Mouse (Mus musculus): ENCODE results near the gene Mbnl2. TPM values are rescaled to one million over a fixed set of nuclear protein-coding genes. Genes with fewer than 3 reads are reported as not detected.

Mbnl2 gene
- polyA plus RNA-seq, 1 experiment from 2014 or later = 44.1 TPM

DNA sequence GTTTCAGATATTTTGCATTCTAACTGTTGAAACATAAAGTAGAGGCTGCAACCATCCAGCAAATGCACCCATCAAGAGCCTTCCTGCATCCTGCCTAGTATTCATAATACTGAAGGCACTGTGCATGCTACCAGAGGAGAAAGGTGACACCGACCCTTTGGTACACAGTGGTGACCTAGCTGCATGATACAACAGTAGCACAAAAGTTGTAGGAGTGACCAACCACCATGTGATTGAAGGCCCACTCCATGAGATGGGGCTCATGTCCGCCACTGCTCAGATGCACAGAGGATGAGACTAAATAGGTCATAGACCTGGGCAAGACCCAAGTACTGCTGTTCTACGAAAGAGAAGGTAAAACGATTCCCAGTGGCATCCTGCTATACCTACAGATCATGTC is 8.3 kb upstream of the Mbnl2 start:
- Histone ChIP-seq H3K4me3 (ENCODE audit: low read depth, low read length) (no peak overlapping the region), H3K4me2 (ENCODE audit: low read depth) (no peak overlapping the region), H3K36me3 (ENCODE audit: control insufficient read depth, insufficient read depth, low read length) (no peaks in the 10 kb centered on the region), H3K9ac (ENCODE audit: low read length) (no peak overlapping the region), H3K9me3 (ENCODE audit: control insufficient read depth, low read length) (no peaks in the 10 kb centered on the region), H3K27me3 (ENCODE audit: control insufficient read depth, insufficient read depth, low read length) (no peaks in the 10 kb centered on the region), H3K27ac (ENCODE audit: low read depth, low read length) (no peak overlapping the region), H3K4me1 (ENCODE audit: control insufficient read depth, insufficient read depth, low read length) (no peaks in the 10 kb centered on the region)
- ATAC-seq (ENCODE audit: insufficient read depth, low FRiP score, low TSS enrichment) (no peak), DNase-seq (ENCODE audit: low spot score) (no peak)
- WGBS = 81% methylated on average over 4 of the region's 4 CpGs

DNA sequence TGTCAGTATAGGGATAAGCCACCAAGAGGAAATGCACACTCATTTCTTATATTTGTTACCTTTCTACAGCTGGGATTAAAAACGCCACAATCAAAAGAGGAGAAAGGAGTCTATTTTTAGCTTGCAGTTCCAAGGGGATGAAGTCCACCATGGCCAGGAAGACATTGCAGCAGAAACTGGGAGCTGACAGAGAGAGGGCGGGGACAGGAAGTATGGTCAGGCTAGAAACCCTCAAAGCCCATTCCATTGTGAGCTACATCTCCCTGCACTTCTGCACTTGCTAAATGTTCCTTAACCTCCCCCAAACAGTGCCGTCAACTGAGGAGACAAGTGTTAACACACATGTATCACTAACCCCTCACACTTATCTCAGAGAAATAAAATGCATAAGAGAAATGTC is 5.4 kb upstream of the Mbnl2 start:
- ATAC-seq (ENCODE audit: insufficient read depth, low FRiP score, low TSS enrichment) = no peak

DNA sequence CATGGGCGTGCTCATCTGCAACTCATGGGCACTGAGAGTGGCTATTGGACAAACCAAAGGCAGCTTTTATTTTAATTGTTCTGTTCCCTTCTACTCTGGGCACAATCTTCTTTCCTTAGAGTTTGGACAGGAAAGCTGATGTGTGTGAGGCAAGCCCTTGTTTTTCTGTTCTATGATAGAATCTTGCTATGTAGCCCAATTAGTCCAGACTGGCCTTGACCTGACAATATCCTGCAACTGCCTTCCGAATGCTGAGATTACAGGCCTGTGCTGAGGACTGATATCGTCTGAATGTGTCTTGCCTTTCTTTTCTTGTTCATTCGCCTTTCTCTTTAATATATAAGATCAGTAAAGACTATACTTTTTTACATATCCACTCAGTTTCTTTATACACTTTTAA is 4.8 kb upstream of the Mbnl2 start:
- WGBS = 89% methylated on average over 4 of the region's 4 CpGs

More for the DNA sequence above, 5.4 kb upstream of the Mbnl2 start:
- no peak for DNase-seq (ENCODE audit: low spot score)
- Histone ChIP-seq H3K4me1 (ENCODE audit: control insufficient read depth, insufficient read depth, low read length) (peaks cover 2% of the 10 kb centered on the region; the same call in 1 of the 2 replicates), H3K9me3 (ENCODE audit: control insufficient read depth, low read length) (no peaks in the 10 kb centered on the region), H3K4me3 (ENCODE audit: low read depth, low read length) (no peak overlapping the region), H3K4me2 (ENCODE audit: low read depth) (no peak overlapping the region), H3K36me3 (ENCODE audit: control insufficient read depth, insufficient read depth, low read length) (no peaks in the 10 kb centered on the region), H3K9ac (ENCODE audit: low read length) (no peak overlapping the region), H3K27ac (ENCODE audit: low read depth, low read length) (no peak overlapping the region), H3K27me3 (ENCODE audit: control insufficient read depth, insufficient read depth, low read length) (no peaks in the 10 kb centered on the region)
- 81% methylated on average over 3 of the region's 3 CpGs for WGBS

DNA sequence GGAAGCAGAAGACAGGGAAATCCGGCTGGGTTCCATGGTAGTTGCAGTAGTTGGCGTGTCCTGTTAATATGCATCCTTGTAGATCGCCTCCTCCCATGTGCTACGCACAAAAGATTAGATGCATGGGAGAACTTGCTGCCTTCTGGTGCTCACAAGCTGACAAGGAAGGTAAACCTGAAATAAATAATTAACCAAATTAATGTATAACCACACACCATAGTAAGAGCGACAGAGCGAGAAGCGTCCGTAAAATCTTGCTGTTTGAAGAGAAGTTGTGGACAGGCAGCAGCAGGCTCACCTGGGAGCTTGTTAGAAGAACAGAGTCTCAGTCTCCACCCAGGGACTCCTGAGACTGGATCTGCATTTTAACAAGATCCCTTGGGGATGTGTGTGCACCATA is 4.4 kb upstream of the Mbnl2 start:
- Histone ChIP-seq H3K36me3 (ENCODE audit: control insufficient read depth, insufficient read depth, low read length) (no peaks in the 10 kb centered on the region), H3K4me3 (ENCODE audit: low read depth, low read length) (no peak overlapping the region), H3K9me3 (ENCODE audit: control insufficient read depth, low read length) (no peaks in the 10 kb centered on the region), H3K4me1 (ENCODE audit: control insufficient read depth, insufficient read depth, low read length) (peaks cover 2% of the 10 kb centered on the region; the same call in 1 of the 2 replicates), H3K27ac (ENCODE audit: low read depth, low read length) (no peak overlapping the region), H3K27me3 (ENCODE audit: control insufficient read depth, insufficient read depth, low read length) (no peaks in the 10 kb centered on the region), H3K9ac (ENCODE audit: low read length) (no peak overlapping the region), H3K4me2 (ENCODE audit: low read depth) (no peak overlapping the region)
- DNase-seq (ENCODE audit: low spot score) (no peak), ATAC-seq (ENCODE audit: insufficient read depth, low FRiP score, low TSS enrichment) (no peak)
- 84% methylated on average over 8 of the region's 8 CpGs for WGBS

More for the DNA sequence above, 4.8 kb upstream of the Mbnl2 start:
- Histone ChIP-seq H3K27me3 (ENCODE audit: control insufficient read depth, insufficient read depth, low read length) (no peaks in the 10 kb centered on the region), H3K36me3 (ENCODE audit: control insufficient read depth, insufficient read depth, low read length) (no peaks in the 10 kb centered on the region), H3K4me1 (ENCODE audit: control insufficient read depth, insufficient read depth, low read length) (peaks cover 2% of the 10 kb centered on the region; the same call in 1 of the 2 replicates), H3K4me2 (ENCODE audit: low read depth) (no peak overlapping the region), H3K4me3 (ENCODE audit: low read depth, low read length) (no peak overlapping the region), H3K27ac (ENCODE audit: low read depth, low read length) (no peak overlapping the region), H3K9ac (ENCODE audit: low read length) (no peak overlapping the region), H3K9me3 (ENCODE audit: control insufficient read depth, low read length) (no peaks in the 10 kb centered on the region)
- no peak for DNase-seq (ENCODE audit: low spot score)
- ATAC-seq (ENCODE audit: insufficient read depth, low FRiP score, low TSS enrichment) = no peak

DNA sequence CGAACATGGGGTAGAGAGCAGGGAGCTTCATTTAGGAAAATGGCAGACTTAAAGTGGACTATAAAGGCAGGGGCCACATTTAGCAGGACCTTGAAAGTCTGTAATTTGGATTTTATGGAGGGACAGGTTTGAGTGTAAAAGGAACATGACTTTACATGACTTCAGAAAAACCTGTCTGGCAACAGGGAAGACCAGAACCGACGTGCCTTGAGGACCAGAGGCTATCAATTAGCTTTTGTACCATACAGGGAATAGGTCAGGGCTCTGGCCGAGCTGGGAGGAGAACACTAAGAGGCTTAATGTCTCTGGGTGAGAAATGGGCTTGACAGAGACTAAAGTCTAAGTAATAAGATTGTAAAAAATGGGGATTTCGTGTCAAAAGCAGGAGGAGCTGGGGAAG is 1.7 kb upstream of the Mbnl2 start:
- Histone ChIP-seq H3K4me1 (ENCODE audit: control insufficient read depth, insufficient read depth, low read length) (peaks cover 9% of the 10 kb centered on the region), H3K9me3 (ENCODE audit: control insufficient read depth, low read length) (no peaks in the 10 kb centered on the region), H3K27ac (ENCODE audit: low read depth, low read length) (no peak overlapping the region), H3K4me2 (ENCODE audit: low read depth) (no peak overlapping the region), H3K9ac (ENCODE audit: low read length) (no peak overlapping the region), H3K36me3 (ENCODE audit: control insufficient read depth, insufficient read depth, low read length) (no peaks in the 10 kb centered on the region), H3K27me3 (ENCODE audit: control insufficient read depth, insufficient read depth, low read length) (no peaks in the 10 kb centered on the region), H3K4me3 (ENCODE audit: low read depth, low read length) (no peak overlapping the region)
- 69% methylated on average over 5 of the region's 5 CpGs for WGBS
- DNase-seq (ENCODE audit: low spot score) (no peak), ATAC-seq (ENCODE audit: insufficient read depth, low FRiP score, low TSS enrichment) (no peak)

DNA sequence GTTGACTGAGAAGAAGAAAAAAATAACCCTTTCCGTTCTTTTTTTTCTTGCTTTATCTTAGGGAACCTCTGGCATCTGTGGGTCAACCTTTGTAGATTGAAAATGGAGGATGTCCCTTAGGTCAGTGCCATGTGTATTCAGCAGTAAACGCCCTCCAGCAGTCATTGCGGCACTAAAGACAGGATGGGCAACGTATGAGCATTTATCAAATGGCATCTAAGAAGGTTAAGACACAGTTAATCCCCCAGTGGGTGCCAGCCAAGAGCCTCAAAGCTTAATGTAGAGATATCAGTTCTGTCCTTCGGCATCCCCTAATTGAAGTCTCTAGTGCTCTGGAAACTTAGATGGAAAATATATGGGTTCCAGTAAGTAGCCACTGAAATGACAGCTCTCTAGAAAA is 723 bp upstream of the Mbnl2 start:
- no peak for DNase-seq (ENCODE audit: low spot score)
- 64% methylated on average over 5 of the region's 5 CpGs for WGBS
- Histone ChIP-seq H3K36me3 (ENCODE audit: control insufficient read depth, insufficient read depth, low read length) (no peaks in the 10 kb centered on the region), H3K9me3 (ENCODE audit: control insufficient read depth, low read length) (no peaks in the 10 kb centered on the region), H3K27me3 (ENCODE audit: control insufficient read depth, insufficient read depth, low read length) (no peaks in the 10 kb centered on the region), H3K4me1 (ENCODE audit: control insufficient read depth, insufficient read depth, low read length) (peaks cover 10% of the 10 kb centered on the region), H3K9ac (ENCODE audit: low read length) (peak overlapping the region; percentile 15; the same call in 1 of the 2 replicates), H3K27ac (ENCODE audit: low read depth, low read length) (no peak overlapping the region), H3K4me3 (ENCODE audit: low read depth, low read length) (peak overlapping the region; percentile 46), H3K4me2 (ENCODE audit: low read depth) (peak overlapping the region; percentile 39)
- no peak for ATAC-seq (ENCODE audit: insufficient read depth, low FRiP score, low TSS enrichment)

DNA sequence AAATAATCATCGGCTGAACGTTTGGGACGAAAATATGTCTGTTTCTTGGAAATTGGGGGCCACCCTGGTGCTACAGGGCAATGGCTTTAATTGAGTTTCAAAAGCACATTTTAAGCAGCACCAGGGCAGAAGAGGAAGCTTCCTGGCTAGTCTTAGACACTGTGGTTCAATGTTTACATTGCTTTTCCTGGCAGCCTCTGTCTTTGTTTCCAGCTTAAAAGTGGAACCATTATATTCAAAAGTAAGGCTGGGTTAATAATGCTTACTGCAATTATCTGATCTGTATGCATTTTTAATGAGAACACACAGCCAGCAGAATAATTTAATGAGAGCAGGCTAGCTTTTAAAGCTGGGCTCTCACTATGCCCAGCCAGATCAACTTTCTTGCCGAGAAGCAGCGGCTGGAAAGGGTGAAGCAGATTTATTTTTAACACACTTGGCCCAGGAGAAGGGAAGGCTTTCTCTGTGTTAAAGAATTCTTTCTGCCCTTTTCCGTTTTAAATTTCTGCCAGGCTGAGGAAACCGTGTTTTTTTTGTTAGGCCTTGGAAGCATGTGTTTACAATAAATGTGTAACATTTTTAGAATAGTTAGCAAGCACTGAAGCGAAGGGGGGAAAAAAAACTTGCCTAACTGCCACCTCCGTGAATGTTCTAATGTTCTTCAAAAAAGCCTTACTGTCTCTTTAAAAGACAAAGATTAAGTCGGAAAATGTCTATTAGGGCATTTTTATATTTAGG is 1.0 kb downstream of the Mbnl2 start:
- Histone ChIP-seq H3K4me3 (ENCODE audit: low read depth, low read length) (peak overlapping the region; percentile 46), H3K9me3 (ENCODE audit: control insufficient read depth, low read length) (no peaks in the 10 kb centered on the region), H3K27me3 (ENCODE audit: control insufficient read depth, insufficient read depth, low read length) (no peaks in the 10 kb centered on the region), H3K4me2 (ENCODE audit: low read depth) (peak overlapping the region; percentile 39), H3K27ac (ENCODE audit: low read depth, low read length) (peak overlapping the region; percentile 55), H3K36me3 (ENCODE audit: control insufficient read depth, insufficient read depth, low read length) (no peaks in the 10 kb centered on the region), H3K9ac (ENCODE audit: low read length) (peak overlapping the region; percentile 49), H3K4me1 (ENCODE audit: control insufficient read depth, insufficient read depth, low read length) (peaks cover 12% of the 10 kb centered on the region)
- 29% methylated on average over 10 of the region's 10 CpGs for WGBS
- ATAC-seq (ENCODE audit: insufficient read depth, low FRiP score, low TSS enrichment) (no peak), DNase-seq (ENCODE audit: low spot score) (no peak)

DNA sequence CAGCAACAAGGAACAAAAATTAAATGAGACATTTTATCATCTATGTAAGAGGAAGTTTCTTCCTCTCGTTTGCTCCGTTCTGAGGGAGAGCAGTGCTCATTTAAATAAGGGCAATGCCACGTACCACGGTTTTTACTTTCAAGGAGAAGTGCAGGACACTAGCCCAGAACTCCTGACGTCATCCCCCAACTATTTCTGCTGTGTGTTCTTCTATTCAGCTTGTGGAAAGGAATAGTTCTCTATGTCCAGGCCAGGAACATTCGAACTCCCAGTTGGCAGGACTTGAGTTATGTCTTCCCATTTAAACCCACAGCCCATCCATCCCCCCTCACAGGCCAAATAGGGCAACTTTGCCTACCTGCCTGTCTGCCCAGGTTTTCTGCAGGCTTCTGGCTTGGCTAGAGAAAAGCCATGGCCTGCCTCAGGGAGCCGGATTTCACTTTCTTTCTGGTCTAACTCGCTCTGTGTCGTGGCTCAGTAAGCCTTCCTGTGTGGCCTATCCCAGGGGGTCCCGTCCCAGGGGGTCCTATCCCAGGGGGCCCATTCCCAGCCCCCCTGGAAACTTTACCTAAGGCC is 1.7 kb downstream of the Mbnl2 start:
- Histone ChIP-seq H3K4me3 (ENCODE audit: low read depth, low read length) (peak overlapping the region; percentile 46), H3K36me3 (ENCODE audit: control insufficient read depth, insufficient read depth, low read length) (no peaks in the 10 kb centered on the region), H3K9ac (ENCODE audit: low read length) (no peak overlapping the region; the same call in 1 of the 2 replicates), H3K4me1 (ENCODE audit: control insufficient read depth, insufficient read depth, low read length) (peaks cover 12% of the 10 kb centered on the region), H3K27ac (ENCODE audit: low read depth, low read length) (no peak overlapping the region), H3K27me3 (ENCODE audit: control insufficient read depth, insufficient read depth, low read length) (no peaks in the 10 kb centered on the region), H3K9me3 (ENCODE audit: control insufficient read depth, low read length) (no peaks in the 10 kb centered on the region), H3K4me2 (ENCODE audit: low read depth) (peak overlapping the region; percentile 39)
- DNase-seq (ENCODE audit: low spot score) = peak; percentile 51
- 34% methylated on average over 10 of the region's 10 CpGs for WGBS
- ATAC-seq (ENCODE audit: insufficient read depth, low FRiP score, low TSS enrichment) = no peak

All from neural tube, embryonic 11.5 days (tissue).